In genomic region chr14:14970633-14971032, GRCm38 (mm10) we compare ENCODE assay signal across 15 mouse cellular contexts.
"Had no signal": no experiment of that assay in that cellular context is flagged by ENCODE, and none has a peak within 500 bp of the region (broad histone marks: within the 10 kb centered on the region; RNA-seq: fewer than 3 reads in every experiment).

No protein-coding gene starts in this region.

- H3K4me2 ChIP-seq: midbrain, embryonic 12.5 days; midbrain, embryonic 15.5 days; neural tube, embryonic 12.5 days; neural tube, embryonic 15.5 days had no signal

- DNase-seq: kidney, adult 8-10 months; kidney, postnatal 14 days; layer of hippocampus, adult 9-11 months; lung, adult 2 months; right cerebral cortex, adult 18-20 months; right cerebral cortex, postnatal 14 days; right cerebral cortex, postnatal 4 days; thymus, postnatal 25 days had no signal

- H3K9ac ChIP-seq: midbrain, embryonic 12.5 days; midbrain, embryonic 15.5 days; neural tube, embryonic 12.5 days; neural tube, embryonic 15.5 days had no signal

- H3K27me3 ChIP-seq: megakaryocyte, embryonic 14.5 days; midbrain, embryonic 12.5 days; midbrain, embryonic 15.5 days; neural tube, embryonic 12.5 days; neural tube, embryonic 15.5 days had no signal

- H3K4me1 ChIP-seq: midbrain, embryonic 12.5 days; midbrain, embryonic 15.5 days; neural tube, embryonic 12.5 days; neural tube, embryonic 15.5 days had no signal

- H3K36me3 ChIP-seq: midbrain, embryonic 12.5 days; midbrain, embryonic 15.5 days; neural tube, embryonic 12.5 days; neural tube, embryonic 15.5 days had no signal

- ATAC-seq: midbrain, embryonic 15.5 days had no signal

- H3K27ac ChIP-seq: layer of hippocampus, adult 2 months; macrophage; midbrain, embryonic 12.5 days; midbrain, embryonic 15.5 days; neural tube, embryonic 12.5 days; neural tube, embryonic 15.5 days had no signal

- H3K4me3 ChIP-seq: layer of hippocampus, adult 2 months; midbrain, embryonic 12.5 days; midbrain, embryonic 15.5 days; neural tube, embryonic 12.5 days; neural tube, embryonic 15.5 days had no signal

- H3K9me3 ChIP-seq: megakaryocyte, embryonic 14.5 days; midbrain, embryonic 12.5 days; midbrain, embryonic 15.5 days; neural tube, embryonic 12.5 days; neural tube, embryonic 15.5 days had no signal
